Mouse (Mus musculus) brain, adult 2 months (tissue): ENCODE measurements at regions not wholly inside any gene's neighbourhood (a gene's known extent, or its start where the extent isn't known, plus 50 kb on each side); places are given as distances from the start of the nearest gene placed in this dataset.

Source experiments
- DNase-seq: peaks from one replicate; pipeline ENCODE4 v3.0.0; 2011; ENCODE audit warnings: low read depth, low spot score

DNA sequence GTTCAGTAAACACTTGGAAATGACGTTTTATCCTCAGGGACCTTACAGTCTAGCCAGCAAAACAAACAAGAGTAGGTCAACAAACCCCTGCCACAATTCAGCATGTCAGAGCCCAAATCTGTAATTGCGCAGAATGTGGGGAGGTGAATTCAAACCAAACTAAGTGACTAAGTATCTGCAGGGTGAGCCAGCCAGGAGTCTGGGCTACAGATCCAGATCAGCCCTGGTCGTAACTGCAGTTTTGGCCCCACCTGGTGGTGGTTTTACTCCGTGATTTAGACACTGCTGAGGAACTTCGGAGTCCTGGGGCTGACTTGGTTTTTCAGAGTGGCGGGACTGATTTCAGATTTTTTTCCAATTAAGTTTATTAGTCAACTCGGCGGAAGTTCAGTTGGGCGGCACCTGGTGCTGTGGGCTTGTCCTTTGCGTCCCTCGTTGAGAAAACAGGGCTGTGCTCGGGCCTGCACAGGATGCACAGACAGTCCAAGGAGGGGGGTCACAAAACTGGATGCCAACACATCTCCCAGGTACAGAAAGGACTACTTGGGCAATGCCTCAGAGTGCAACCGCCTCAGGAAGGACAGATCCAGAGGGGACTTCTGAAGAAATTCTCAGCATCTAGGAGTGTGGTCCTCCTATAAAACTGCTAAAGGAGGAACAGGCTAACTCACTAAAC, 107.6 kb upstream of the 1700066M21Rik start:
- peak; percentile 85 for DNase-seq

GRCm38 (mm10) chr1:57272593-57272992, 104.8 kb upstream of the 1700066M21Rik start:
- no peak for DNase-seq

- DNase-seq, result no peak
Observed at GRCm38 (mm10) chr1:57281549-57281948, 95.9 kb upstream of the 1700066M21Rik start.

- DNase-seq, result peak; percentile 7
Observed at GRCm38 (mm10) chr1:57296186-57296585, 81.2 kb upstream of the 1700066M21Rik start.

GRCm38 (mm10) chr1:57298557-57298956, 78.9 kb upstream of the 1700066M21Rik start:
- peak; percentile 51 for DNase-seq

- DNase-seq, result no peak
Observed at GRCm38 (mm10) chr1:57301260-57301979, 76.0 kb upstream of the 1700066M21Rik start.

DNA sequence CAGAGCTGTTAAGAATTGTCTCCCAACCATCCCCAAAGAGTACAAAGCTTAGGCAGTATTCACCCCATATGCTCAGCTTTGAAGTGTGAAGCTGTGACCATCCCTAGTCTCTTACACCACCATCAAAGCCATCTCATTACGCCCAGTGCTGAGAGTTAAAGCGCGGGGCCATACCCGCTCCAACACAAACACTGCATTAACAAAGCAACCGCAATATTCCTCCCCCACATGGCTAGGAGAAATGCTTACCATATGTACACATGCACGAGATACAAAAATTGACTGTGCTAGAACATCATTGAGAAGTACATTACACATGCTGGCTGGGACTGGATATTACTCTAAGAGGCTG, 75.5 kb upstream of the 1700066M21Rik start:
- DNase-seq, result peak; percentile 55

GRCm38 (mm10) chr1:57304757-57305156, 72.7 kb upstream of the 1700066M21Rik start:
- DNase-seq, result no peak

DNA sequence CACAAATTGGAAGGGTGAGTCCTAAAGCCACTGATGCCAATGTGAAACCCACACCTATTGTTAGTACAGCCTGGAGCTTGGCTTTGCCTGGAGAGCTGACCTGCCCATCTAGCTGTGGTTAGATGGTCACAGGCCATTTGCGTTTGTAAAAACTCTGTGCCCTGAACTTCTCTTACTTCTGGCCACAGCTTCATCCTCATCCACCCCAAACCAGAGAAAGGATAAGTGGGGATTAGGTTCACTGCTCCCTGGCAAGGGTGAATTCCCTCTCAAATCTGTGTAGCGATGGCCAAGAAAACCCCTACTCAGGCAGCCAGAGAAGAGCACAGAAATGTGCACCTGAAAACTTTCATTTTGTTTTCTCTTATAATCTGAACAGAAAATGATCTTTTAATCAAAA, 54.9 kb upstream of the 1700066M21Rik start:
- no peak for DNase-seq

GRCm38 (mm10) chr1:57323118-57323517, 54.3 kb upstream of the 1700066M21Rik start:
- no peak for DNase-seq

- no peak for DNase-seq
Observed at GRCm38 (mm10) chr1:57325585-57326165, 51.7 kb upstream of the 1700066M21Rik start.
